ENCODE assay signal across 1 mouse cellular context in genomic region chr11:23313496-23313895, GRCm38 (mm10).
A peak's percentile ranks its signal among the peaks of the same experiment; 100 is the strongest.
TF ChIP-seq lines count a peak whose summit lies in the region.

No protein-coding gene starts in this region.

TF ChIP-seq in MEL, 35 proteins besides CTCF, POLR2A, EP300 and RAD21 (continued from another document):
- TF ChIP-seq ZC3H11A (IDR thresholded peaks at IDR 0.05; ENCODE audit: low read depth, low read length) (no peak), CHD2 (IDR thresholded peaks at IDR 0.05; ENCODE audit: low read length) (no peak), ETS1 (IDR thresholded peaks at IDR 0.05; ENCODE audit: low read depth, low read length) (peak; percentile 46; the same call in 1 of the 2 replicates), MXI1 (IDR thresholded peaks at IDR 0.05; ENCODE audit: low read depth, low read length) (peak; percentile 74), UBTF (IDR thresholded peaks at IDR 0.05; ENCODE audit: borderline replicate concordance, insufficient read depth, low read depth, low read length) (no peak), NELFE (IDR thresholded peaks at IDR 0.05; ENCODE audit: low read depth, low read length) (no peak), MAZ (IDR thresholded peaks at IDR 0.05; ENCODE audit: low read depth, low read length) (no peak), MYC (IDR thresholded peaks at IDR 0.05; ENCODE audit: low read depth, low read length) (peak; percentile 58; the same call in 1 of the 2 replicates), POLR2AphosphoS2 (IDR thresholded peaks at IDR 0.05; ENCODE audit: low read length) (no peak), ZNF384 (IDR thresholded peaks at IDR 0.05; ENCODE audit: low read depth, low read length) (no peak), HCFC1 (IDR thresholded peaks at IDR 0.05; ENCODE audit: low read depth, low read length) (no peak), SMC3 (IDR thresholded peaks at IDR 0.05; ENCODE audit: low read depth, low read length) (no peak), TCF12 (IDR thresholded peaks at IDR 0.05; ENCODE audit: low read depth, low read length) (peak; percentile 74; the same call in 1 of the 2 replicates), POLR2AphosphoS5 (IDR thresholded peaks at IDR 0.05; ENCODE audit: borderline replicate concordance, low read depth, low read length) (no peak), MAX (IDR thresholded peaks at IDR 0.05; ENCODE audit: low read length) (peak; percentile 85), TAL1 (IDR thresholded peaks at IDR 0.05; ENCODE audit: low read length) (peak; percentile 81), GABPA (IDR thresholded peaks at IDR 0.05; ENCODE audit: low read depth, low read length) (no peak), SIN3A (IDR thresholded peaks at IDR 0.05; ENCODE audit: low read length) (peak; percentile 59; the same call in 1 of the 2 replicates), TBP (IDR thresholded peaks at IDR 0.05; ENCODE audit: low read depth, low read length) (no peak), GATA1 (IDR thresholded peaks at IDR 0.05; ENCODE audit: low read depth, low read length) (peak; percentile 84), BHLHE40 (IDR thresholded peaks at IDR 0.05; ENCODE audit: borderline replicate concordance, low read depth, low read length) (peak; percentile 96), MEF2A (IDR thresholded peaks at IDR 0.05; ENCODE audit: extremely low read depth, insufficient replicate concordance, low read depth, low read length, poor library complexity, severe bottlenecking) (no peak), CHD1 (IDR thresholded peaks at IDR 0.05; ENCODE audit: low read depth, low read length) (no peak), JUND (IDR thresholded peaks at IDR 0.05; ENCODE audit: low read depth, low read length) (no peak), KAT2A (conservative IDR thresholded peaks at IDR 0.05; ENCODE audit: low read depth, low read length) (no peak), RCOR1 (IDR thresholded peaks at IDR 0.05; ENCODE audit: low read depth, low read length) (no peak), USF2 (IDR thresholded peaks at IDR 0.05; ENCODE audit: borderline replicate concordance in 1 of 2, insufficient read depth in 1 of 2, low read depth in 1 of 2, low read length in 2 of 2) (no peak)
